Mouse (Mus musculus) ovary, adult 18-20 months (tissue): ENCODE results near the gene Ilkap.

Experiments used
- DNase-seq: peaks from one replicate; pipeline ENCODE4 v3.0.0; 2022; ENCODE audit warnings: low spot score, mixed read lengths

The Ilkap gene

DNA sequence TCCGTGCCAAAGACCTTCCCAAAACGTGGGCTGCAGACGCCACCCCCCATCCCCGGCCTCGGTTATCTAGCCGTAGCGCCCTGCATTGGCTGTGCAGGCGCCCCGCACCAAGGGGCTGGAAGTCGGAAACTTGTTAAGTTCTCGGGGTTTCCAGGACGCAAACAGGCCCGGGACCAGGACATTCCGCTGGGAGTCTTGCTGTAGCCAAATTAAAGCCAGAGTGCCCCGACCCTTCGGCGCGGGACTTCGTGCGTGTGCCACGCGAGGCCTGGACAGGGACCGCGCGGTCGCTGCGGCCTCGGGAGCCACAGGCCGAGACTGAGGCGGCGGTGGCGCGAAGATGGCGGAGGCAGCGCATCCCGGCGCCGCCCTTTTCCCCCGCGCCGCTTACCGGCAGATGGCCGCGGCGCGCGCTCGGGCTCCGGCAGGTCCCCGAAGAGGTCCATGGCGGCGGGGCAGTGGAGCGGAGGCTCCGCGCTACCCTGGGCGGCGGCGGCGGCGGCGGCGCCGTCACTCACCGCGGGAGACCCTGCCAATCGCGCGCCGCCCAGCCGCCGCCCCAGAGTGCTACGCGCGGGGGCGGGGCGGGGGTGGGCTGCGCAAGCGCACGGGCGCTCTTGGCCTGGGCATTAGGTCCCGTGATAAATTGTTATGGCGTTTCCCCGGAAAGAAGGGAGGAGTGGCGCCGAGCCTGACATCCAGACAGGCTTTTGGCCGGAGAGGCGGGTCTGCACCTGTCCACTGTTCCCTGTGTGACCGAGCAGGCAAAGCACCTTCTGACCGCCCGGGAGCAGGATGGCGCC, at the start of gene Ilkap:
Gene Ilkap (minus strand): TSS at position 556 of the 803 bp plus-strand sequence.
- peak; percentile 75 for DNase-seq

GRCm38 (mm10) chr1:91446511-91446910, 47.9 kb upstream of the Ilkap start:
- DNase-seq, result no peak

- peak; percentile 67 for DNase-seq
Measured at GRCm38 (mm10) chr1:91446060-91446459, 47.4 kb upstream of the Ilkap start.

DNA sequence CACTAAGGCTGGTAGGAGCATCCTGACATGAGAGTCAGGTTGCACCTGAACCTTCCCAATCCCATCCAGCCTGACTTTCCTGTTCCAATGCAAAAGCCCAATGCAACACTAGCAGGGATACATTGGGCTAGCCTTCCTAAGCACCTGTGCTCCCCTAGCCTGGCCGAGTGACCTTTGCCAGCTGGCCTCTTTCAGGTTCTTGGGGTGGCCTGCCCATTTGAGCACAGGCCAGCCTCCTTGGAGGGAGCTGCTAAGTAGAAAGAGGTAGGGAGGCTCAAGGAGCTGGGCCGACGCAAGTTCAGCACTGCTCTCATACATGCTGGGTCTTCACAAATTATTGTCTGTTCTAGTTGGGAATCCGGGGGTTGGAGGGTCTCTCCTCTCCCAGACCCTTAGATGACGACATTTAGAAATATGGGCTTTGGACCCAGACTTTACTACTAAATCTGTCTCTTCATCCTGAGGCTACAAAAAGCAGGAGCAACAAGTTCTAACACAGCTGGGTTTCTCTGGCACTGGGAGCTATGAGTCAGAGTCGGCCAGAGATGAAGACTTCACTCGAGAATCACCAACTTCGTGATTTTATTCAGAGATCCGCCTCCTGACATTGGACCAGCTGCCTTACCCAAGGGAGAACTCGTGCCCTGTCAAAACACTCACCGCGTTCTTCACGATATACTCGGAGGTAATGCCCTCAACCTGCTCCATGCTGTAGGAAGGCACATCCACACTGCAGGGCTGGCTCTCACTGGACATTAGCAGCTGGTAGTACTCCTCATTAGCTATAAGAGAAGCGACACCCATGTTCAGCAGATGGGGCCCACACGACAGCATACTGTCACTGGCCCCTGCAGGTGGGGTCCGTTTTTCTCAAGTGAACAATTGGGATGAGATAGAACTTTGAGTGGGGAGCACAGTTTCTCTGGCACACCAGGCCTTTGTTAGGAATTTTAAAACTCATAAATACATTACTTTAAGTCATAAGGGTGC, 46.5 kb upstream of the Ilkap start:
- no peak for DNase-seq

DNA sequence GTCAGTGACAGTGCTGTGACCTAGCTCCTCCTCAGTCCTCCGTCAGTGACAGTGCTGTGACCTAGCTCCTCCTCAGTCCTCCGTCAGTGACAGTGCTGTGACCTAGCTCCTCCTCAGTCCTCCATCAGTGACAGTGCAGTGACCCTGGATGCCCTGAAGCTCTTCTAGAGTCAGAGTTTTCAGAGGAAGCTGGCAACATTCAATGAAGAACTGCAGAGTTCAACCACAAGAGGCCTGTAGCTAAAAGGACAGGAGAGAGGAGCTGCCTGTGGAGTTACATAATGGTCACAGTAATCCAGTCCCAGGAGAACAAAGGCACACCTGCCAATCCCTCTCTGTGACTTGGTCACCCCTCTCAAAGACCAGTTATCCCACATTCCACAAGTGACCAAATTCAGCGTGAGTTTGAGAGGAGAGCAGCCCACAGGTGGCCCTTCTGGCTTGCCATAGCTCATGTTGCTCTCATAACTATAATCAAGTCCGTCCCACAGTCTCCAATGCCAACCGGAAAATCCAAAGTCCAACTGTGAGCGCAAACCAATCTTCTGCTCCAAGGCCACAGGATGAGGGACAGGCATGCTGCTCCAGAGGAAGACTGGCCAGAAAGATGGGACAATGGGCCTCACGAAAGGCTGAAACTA, 43.9 kb upstream of the Ilkap start:
- DNase-seq, result no peak

DNA sequence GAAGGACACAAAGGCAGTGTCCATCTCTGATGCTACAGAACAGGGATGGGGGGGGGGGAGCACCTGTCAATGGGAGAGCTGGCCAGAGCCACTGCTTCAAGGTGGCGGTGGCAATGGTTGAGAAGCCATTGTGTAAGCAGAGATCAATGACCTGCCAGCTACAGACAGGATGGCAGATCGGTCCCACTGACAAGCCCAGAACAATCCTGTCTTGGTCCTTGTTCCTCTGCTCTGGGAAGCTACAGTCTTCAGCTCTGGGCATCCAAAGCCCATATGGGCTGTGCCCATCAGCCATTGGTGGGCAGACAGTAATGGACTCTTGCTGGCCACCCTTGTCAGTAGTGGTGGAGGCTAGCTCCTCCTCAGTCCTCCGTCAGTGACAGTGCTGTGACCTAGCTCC, 43.2 kb upstream of the Ilkap start:
- no peak for DNase-seq

DNA sequence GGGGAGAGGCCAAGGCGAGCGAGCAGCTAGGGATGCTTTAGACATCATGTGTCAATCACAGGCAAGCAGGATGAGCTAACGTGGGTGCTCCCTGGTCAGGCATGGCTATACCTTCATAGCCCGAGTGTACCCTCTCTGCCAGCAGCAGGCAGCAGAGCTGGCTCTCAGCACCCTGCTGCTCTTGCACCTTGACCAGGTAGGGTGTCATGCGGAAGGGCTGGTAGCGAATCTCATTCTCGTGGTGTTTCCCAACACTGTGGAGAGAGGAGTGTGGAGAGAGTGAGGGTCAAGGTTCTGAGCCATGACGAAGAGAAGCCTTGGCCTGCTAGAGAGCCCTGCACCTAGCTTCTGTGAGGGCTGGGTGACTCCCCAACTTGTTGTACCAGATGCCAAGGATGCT, 41.2 kb upstream of the Ilkap start:
- no peak for DNase-seq

- no peak for DNase-seq
Measured at GRCm38 (mm10) chr1:91437573-91437972, 39.0 kb upstream of the Ilkap start.

DNA sequence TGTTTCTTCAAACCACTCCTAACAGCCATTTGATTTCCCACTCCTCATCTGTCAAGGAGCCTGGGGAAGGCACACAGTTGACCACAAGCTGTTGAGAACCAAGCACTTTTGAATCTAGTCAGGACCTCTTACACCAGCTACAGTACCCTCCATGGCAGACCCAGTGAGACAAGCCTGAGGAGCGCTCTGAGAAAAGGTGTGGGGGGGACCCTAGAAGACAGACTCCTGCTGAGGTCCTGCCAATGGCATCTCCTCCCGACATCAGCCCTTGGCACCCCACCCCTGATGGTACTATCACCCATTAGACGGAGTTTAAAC, 38.4 kb upstream of the Ilkap start:
- no peak for DNase-seq

DNA sequence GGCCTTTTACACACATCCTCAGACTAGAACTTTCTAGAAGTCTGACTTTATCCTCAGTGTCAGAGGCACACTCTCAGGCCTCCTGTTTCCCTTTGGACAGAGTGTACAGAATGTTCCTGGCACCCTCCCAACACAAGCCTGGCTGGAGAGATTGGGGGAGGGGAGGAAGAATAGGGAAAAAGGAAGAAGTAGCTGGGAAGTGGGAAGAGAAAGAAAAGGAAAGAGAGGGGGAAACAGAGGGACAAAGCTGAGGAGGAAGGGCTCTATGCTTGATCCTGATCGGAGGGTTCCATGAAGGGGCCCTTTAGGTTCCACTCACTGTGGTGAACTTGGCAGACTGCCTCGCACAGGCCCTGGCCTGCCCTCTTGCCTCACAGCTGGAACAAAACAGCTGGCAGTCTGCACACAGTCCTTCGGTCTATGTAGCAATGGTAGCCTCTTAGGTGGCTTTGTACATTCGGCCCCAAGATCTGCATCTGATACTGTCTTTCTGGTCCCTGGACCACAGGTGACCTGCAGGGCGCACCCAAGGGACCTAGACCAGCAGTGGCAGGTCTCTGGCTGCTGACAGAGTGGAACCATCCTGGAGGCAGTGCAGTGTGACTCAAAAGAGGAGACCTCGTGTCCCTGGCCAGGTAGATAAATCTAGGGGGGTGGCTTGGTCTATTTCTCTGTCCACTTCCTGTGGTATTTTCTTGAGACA, 37.9 kb upstream of the Ilkap start:
- peak; percentile 69 for DNase-seq

- DNase-seq, result no peak
Measured at GRCm38 (mm10) chr1:91435606-91436130, 37.1 kb upstream of the Ilkap start.

- no peak for DNase-seq
Measured at GRCm38 (mm10) chr1:91434905-91435304, 36.3 kb upstream of the Ilkap start.

- no peak for DNase-seq
Measured at GRCm38 (mm10) chr1:91430761-91431160, 32.1 kb upstream of the Ilkap start.

GRCm38 (mm10) chr1:91429212-91429611, 30.6 kb upstream of the Ilkap start:
- no peak for DNase-seq

DNA sequence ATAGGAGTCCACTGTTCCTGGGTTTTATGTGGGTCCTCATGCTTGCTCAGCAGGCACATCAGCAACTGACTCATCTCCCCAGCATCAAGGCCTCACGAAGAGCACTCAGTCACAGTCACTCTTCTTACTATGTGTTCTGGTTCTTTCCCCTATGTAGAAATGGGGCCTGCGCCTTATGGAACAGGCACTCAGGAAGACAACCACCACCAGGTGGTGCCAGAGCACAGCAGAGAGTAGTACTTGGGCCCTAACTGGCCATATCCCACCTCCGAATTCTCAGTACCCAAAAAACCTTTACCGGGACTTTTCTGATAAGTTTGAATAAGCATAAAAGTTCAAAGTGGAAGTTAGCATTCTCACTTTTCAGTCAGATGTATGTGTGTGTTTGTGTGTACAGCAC, 30.0 kb upstream of the Ilkap start:
- peak; percentile 65 for DNase-seq

DNA sequence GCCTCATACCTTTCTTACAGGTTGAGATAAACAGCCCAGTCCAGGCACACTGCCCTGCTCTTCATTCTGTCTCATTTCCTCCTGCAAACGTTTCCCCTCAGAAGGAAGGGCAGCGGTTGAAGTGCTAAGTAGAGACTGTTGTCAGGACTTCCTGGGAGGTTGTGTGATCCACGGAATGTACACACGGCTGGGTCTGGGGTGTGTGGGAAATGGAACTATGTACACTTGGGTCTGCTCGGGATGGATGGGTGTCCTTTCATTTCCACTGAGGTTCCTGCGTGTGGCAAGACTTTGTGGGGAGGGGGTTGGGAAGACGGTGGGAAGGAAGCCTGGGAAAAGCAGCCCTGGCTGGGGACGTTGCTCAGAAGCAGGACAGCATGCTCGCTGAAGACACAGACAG, 27.8 kb upstream of the Ilkap start:
- DNase-seq, result no peak

DNA sequence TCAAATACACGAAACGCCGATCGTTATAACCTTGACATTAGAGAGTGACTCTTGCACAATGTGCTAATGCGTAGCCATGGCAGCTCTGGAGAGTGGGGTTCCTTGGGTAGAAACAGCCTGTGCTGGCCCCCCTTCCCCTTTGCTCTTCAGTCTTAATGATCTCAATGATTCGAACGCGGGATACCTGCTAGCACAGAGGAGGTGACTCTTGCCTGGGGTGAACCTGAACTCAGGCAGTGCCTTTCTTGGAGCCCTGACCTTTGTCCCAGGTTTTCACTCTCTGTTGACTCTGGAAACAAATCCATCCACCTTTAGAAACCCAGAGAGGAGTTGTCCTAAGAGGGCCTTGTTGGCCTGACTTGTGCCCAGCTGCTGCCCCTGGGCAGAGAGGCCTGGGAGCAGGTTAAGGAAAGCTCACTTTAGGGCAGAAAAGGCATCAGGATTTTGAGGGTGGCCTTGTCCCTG, 22.0 kb upstream of the Ilkap start:
- no peak for DNase-seq

DNA sequence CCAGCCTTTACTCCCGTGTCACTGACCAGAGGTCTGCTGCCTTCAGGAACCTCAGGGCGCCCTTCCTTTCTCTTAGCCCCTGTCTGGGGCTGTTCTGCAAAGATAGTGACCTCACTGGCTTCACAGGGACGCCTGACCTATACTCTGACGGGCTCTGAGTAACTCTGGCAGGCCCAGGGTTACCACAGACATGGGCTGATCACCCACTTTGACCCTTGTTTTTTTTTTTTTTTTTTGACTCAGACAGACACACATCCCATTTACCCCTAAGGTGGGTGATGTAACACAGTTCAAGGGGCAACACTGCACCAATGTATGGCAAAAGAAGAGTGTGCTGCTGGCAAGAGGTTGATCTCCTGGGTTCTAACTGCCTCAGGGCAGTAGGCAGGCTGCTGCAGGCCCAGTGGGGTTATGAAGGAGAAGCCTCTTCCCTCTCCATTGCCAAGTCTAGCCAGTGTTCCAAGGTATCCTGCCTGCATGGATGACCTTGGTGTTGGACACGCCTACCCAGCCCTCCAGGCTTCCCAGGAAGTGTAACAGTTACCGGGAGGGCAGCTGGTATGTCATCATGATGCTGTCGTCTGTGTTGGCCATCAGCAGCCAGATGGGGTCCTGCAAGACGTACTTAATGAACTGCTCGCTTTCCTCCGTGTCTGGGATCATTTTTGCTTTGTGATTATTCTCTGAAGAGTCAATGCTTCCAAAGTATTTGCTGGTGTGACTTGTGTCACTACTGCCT, 21.4 kb upstream of the Ilkap start:
- no peak for DNase-seq

DNA sequence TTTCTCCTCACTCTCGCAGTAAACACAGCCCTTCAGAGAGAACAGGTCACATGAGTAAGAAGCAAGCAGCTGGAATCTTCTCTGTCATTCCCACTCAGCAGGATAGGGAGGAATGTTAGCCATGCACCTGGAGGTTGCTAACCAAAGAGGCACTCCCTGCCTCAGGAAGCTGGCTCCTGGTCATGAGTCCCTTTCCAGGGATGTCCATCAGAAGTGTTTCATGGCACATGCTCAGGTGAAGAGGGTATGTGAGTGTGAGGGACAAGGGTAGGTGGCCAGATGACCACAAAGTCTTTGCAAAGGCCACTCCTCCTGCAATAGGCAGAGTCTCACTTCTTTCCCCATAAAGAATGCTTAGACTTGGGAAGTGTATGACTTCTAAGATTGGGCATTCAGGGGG, 19.4 kb upstream of the Ilkap start:
- no peak for DNase-seq

DNA sequence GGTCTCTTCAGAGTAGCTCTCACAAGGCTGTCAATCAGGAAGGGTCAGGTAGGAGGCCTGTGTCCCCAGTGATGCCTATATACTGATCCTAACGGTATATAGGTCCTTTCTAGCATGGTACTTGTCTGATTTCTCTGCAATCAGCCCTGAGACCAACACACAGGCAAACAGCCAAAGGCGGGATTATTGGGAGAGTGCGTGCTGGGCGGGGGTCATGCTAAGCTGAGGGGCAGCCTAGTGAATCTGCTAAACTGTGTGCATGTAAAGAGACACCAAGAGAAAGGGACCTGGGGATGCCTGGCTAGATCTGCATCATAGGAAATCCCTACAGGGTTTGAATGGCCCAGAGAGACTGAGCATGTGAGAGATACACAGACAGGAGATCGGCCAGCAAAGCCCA, 16.7 kb upstream of the Ilkap start:
- no peak for DNase-seq

DNA sequence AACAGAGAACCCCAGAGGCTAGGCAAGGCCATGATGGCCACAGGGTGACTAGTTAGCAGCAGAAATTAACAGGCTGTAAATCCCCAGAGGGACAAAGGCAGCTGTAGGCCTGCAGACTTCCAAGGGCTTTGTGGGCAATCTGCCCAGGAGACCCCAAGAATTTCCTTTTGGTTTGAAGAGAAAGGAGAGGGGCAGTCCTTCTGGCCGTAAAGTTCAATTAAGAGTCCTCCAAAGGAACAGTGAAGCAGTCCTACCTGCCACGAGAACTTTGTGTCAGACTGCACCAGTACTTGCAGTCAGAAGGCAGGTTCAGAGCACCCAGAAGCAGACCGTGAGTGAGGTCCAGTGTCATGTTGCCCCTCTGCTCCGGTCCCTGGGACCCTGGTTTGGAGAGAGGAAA, 16.3 kb upstream of the Ilkap start:
- DNase-seq, result no peak
